Mouse (Mus musculus): Measurements from ENCODE around the gene Hapln2. TPM values are rescaled to one million over a fixed set of nuclear protein-coding genes. Genes with fewer than 3 reads are reported as not detected.

Gene Hapln2
- polyA plus RNA-seq, 1 experiment from 2014 or later, result 0.10 TPM

DNA sequence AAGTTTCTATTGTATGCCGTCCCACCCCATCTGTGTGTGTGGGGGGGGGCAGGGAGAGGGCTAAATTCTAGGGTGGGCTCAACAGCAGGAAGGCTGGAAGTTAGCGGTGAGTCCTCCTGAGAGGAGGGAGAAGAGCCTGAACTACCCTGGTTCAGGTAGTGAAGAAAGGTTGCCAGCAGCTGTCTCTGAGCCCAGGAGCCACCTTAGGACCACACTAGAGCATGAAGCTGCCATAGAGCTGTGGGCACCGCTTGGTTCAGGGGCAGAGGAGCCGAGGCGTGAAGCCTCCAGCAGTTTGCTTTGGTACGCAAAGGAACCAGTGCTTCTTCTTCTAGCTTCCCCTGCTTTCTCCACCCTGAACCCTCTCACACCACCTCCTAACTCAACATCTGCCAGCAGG lies 43.8 kb downstream of the Hapln2 start:
- Histone ChIP-seq H3K4me3 (ENCODE audit: low read length) (no peak overlapping the region; the same call in 1 of the 2 replicates), H3K9ac (ENCODE audit: low read length) (peak overlapping the region; percentile 34; the same call in 1 of the 2 replicates), H3K36me3 (ENCODE audit: control insufficient read depth, insufficient read depth, low read length) (no peaks in the 10 kb centered on the region), H3K27ac (ENCODE audit: low read length) (peak overlapping the region; percentile 98), H3K4me1 (replicated peaks; ENCODE audit: control insufficient read depth, insufficient read depth, low read length) (peaks cover 67% of the 10 kb centered on the region), H3K27me3 (ENCODE audit: control insufficient read depth, insufficient read depth, low read depth, low read length) (peaks cover under 1% of the 10 kb centered on the region), H3K4me2 (ENCODE audit: low read depth, low read length) (peak overlapping the region; percentile 50), H3K9me3 (ENCODE audit: control insufficient read depth, low read length) (no peaks in the 10 kb centered on the region)
- ATAC-seq (ENCODE audit: low read depth), result no peak
- WGBS, result 42% methylated on average over 6 of the region's 6 CpGs

DNA sequence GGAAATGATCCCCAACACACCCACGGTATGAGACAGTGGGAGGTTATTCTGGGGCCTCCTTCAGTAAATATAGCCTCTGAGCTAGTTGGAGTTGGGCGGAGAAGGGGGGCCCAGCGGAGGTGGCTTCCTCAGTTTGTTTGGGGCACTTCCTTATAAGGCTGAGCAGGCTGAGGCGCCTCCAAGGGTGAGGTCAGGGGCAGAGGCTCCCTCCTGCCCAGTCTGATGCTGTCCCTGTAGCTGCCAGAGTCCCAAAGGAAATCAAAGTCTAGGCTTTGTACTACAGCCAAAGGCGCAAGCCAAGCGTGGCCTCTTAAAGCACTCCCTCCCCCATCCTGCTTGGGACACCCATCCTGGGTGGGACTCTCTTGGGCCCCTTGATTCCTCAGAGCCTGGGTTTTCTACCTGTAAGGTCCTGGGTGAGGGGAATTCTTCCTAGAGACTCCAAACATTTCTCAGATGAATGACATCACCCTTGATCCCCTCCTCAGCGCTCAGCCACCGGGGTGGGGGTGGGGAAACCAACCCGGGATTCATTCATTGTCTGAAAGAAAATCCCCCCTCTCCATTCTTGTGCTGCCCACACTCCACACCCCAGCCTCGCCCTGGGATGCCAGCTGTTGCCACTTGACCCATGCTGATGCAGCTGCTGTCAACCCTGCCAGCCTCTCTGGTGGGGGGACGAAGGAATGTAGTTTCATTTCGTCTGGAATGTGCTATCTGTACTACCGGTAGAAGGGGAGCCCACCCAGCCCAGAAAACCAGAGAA lies 44.4 kb downstream of the Hapln2 start:
- 2% methylated on average over 13 of the region's 13 CpGs for WGBS
- ATAC-seq (ENCODE audit: low read depth), result peak; percentile 81

DNA sequence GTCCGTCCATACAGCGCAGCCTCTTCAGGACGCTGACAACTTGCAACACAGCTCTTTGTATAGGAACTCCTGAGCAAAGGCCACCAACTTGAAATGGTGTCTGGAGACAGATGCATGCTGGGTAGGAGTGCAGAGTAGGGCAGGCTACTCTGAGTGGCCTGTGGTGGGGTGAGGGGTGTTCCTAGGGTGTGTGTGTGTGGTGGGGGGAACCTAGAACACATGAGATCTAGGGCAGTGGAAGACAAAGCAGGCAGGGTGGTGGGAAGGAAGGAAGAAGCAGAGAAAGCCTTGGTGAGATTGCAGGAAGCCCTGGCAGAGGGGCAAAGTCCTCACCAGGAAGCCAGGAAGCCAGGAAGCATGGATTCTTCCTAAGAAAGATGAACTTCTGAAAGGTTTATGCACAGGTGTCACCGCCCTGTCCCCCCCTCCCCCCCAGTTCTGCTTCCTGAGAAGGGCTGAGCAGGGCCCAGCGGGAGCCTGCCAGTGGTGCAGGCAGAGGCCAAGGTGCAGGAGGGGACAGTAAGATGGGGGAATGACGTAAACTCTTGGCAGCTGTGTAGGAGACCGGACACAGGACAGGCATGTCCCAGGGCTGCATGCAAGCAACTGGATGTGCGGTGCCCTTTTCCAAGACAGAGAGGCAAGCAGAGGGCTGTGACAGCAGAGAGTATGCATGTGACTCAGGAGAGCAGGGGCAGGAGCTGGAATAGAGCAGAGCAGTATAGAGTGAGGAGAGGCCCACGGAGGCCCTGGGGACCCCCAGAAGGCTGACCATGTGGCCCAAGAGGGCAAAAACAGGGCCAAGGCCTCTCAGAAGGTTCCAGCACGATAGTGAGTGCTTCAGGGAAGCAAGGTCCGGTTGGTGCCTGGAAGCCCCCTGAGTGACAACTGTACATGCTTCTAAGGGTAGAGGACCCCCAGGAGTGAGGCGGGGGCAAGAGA lies 45.2 kb downstream of the Hapln2 start:
- Histone ChIP-seq H3K36me3 (ENCODE audit: control insufficient read depth, insufficient read depth, low read length) (no peaks in the 10 kb centered on the region), H3K27me3 (ENCODE audit: control insufficient read depth, insufficient read depth, low read depth, low read length) (no peaks in the 10 kb centered on the region), H3K4me2 (ENCODE audit: low read depth, low read length) (peak overlapping the region; percentile 50), H3K9ac (ENCODE audit: low read length) (peak overlapping the region; percentile 57), H3K9me3 (ENCODE audit: control insufficient read depth, low read length) (no peaks in the 10 kb centered on the region), H3K27ac (ENCODE audit: low read length) (peak overlapping the region; percentile 98), H3K4me1 (replicated peaks; ENCODE audit: control insufficient read depth, insufficient read depth, low read length) (peaks cover 56% of the 10 kb centered on the region), H3K4me3 (ENCODE audit: low read length) (peak overlapping the region; percentile 9)
- WGBS, result 28% methylated on average over 12 of the region's 12 CpGs
- peak; percentile 64 for ATAC-seq (ENCODE audit: low read depth)

More for the DNA sequence above, 44.4 kb downstream of the Hapln2 start:
- peak overlapping the region; percentile 57 for H3K9ac ChIP-seq (ENCODE audit: low read length)
- H3K27ac ChIP-seq (ENCODE audit: low read length), result peak overlapping the region; percentile 98
- no peaks in the 10 kb centered on the region for H3K9me3 ChIP-seq (ENCODE audit: control insufficient read depth, low read length)
- no peaks in the 10 kb centered on the region for H3K36me3 ChIP-seq (ENCODE audit: control insufficient read depth, insufficient read depth, low read length)
- H3K4me1 ChIP-seq (replicated peaks; ENCODE audit: control insufficient read depth, insufficient read depth, low read length), result peaks cover 64% of the 10 kb centered on the region
- peak overlapping the region; percentile 50 for H3K4me2 ChIP-seq (ENCODE audit: low read depth, low read length)
- H3K27me3 ChIP-seq (ENCODE audit: control insufficient read depth, insufficient read depth, low read depth, low read length), result no peaks in the 10 kb centered on the region
- peak overlapping the region; percentile 24 for H3K4me3 ChIP-seq (ENCODE audit: low read length)

DNA sequence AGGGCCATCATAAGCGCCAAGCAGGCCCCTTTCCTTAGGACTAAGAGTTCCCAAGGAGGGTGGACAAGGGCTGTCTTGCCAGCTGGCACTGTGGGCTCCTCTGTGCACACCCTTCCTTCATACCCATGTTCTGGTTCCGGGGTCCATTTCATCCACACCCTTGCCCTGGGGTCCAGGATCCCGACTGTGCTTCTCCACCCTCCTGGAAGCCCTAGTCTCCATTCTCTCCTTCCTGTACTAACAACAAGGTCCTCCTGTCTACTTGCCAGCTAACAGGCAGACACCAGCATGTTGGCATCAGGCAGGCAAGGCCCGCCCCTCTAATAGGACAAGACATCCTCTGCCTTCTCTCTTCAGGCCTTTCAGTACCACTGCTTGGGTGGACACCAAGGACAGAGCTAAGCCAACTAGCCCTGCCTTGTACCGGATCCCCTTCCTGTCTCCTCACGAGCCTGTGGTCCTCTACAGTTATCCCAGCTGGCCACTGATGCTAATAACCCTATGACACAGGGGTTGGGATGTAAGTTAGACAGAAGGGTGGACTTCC lies 46.1 kb downstream of the Hapln2 start:
- Histone ChIP-seq H3K4me3 (ENCODE audit: low read length) (no peak overlapping the region), H3K27ac (ENCODE audit: low read length) (peak overlapping the region; percentile 98), H3K36me3 (ENCODE audit: control insufficient read depth, insufficient read depth, low read length) (no peaks in the 10 kb centered on the region), H3K27me3 (ENCODE audit: control insufficient read depth, insufficient read depth, low read depth, low read length) (no peaks in the 10 kb centered on the region), H3K9me3 (ENCODE audit: control insufficient read depth, low read length) (no peaks in the 10 kb centered on the region), H3K4me2 (ENCODE audit: low read depth, low read length) (no peak overlapping the region), H3K9ac (ENCODE audit: low read length) (no peak overlapping the region), H3K4me1 (replicated peaks; ENCODE audit: control insufficient read depth, insufficient read depth, low read length) (peaks cover 48% of the 10 kb centered on the region)
- 80% methylated on average over 6 of the region's 6 CpGs for WGBS
- ATAC-seq (ENCODE audit: low read depth), result no peak

DNA sequence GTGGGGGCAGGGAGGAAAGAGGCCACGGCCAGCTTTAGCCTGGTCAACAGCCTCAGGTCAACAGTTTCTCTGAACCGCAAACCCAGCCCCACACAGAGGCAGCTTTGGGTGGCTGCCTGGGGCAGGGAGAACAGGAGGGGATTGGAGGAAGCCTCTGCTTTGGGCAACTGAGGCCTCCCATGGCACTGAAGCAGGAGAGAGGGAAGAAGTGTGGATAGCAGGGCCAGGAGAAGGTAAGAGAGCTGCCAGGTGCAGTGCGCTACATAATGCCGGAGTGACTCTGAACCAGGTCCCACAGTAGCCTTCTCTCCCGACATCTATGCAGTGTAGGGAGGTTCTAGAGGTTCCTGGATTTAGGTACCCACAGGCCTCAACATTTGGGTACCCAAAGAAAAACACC lies 46.7 kb downstream of the Hapln2 start:
- no peak for ATAC-seq (ENCODE audit: low read depth)
- no peak overlapping the region for H3K9ac ChIP-seq (ENCODE audit: low read length)
- no peak overlapping the region for H3K27ac ChIP-seq (ENCODE audit: low read length)
- no peaks in the 10 kb centered on the region for H3K9me3 ChIP-seq (ENCODE audit: control insufficient read depth, low read length)
- no peak overlapping the region for H3K4me2 ChIP-seq (ENCODE audit: low read depth, low read length)
- no peaks in the 10 kb centered on the region for H3K36me3 ChIP-seq (ENCODE audit: control insufficient read depth, insufficient read depth, low read length)
- no peak overlapping the region for H3K4me3 ChIP-seq (ENCODE audit: low read length)
- 71% methylated on average over 5 of the region's 5 CpGs for WGBS
- peaks cover 44% of the 10 kb centered on the region for H3K4me1 ChIP-seq (replicated peaks; ENCODE audit: control insufficient read depth, insufficient read depth, low read length)
- no peaks in the 10 kb centered on the region for H3K27me3 ChIP-seq (ENCODE audit: control insufficient read depth, insufficient read depth, low read depth, low read length)

DNA sequence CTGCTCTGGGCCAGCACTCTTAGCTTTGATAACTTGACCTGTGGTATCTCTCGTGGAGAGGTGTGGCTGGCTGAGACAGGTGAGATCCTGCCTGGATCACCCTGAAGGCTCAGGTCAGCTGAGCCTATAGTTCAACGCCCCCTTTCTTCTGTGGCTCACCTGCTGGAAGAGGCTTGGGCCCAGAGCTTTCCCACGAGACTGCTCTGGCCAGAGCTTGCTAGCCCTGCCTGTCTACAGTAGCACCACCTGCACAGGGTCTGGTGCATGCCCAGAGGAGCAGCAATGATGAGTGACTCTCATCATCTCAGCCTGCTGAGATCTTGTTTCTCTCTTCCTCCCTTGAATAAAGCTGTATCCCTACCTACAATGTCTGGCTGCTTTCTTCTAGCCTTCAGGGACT lies 47.3 kb downstream of the Hapln2 start:
- Histone ChIP-seq H3K4me1 (replicated peaks; ENCODE audit: control insufficient read depth, insufficient read depth, low read length) (peaks cover 37% of the 10 kb centered on the region), H3K9me3 (ENCODE audit: control insufficient read depth, low read length) (no peaks in the 10 kb centered on the region), H3K9ac (ENCODE audit: low read length) (no peak overlapping the region), H3K27me3 (ENCODE audit: control insufficient read depth, insufficient read depth, low read depth, low read length) (no peaks in the 10 kb centered on the region), H3K36me3 (ENCODE audit: control insufficient read depth, insufficient read depth, low read length) (no peaks in the 10 kb centered on the region), H3K4me3 (ENCODE audit: low read length) (no peak overlapping the region), H3K4me2 (ENCODE audit: low read depth, low read length) (no peak overlapping the region), H3K27ac (ENCODE audit: low read length) (no peak overlapping the region)
- no peak for ATAC-seq (ENCODE audit: low read depth)
- WGBS, result 47% methylated on average over 3 of the region's 3 CpGs

DNA sequence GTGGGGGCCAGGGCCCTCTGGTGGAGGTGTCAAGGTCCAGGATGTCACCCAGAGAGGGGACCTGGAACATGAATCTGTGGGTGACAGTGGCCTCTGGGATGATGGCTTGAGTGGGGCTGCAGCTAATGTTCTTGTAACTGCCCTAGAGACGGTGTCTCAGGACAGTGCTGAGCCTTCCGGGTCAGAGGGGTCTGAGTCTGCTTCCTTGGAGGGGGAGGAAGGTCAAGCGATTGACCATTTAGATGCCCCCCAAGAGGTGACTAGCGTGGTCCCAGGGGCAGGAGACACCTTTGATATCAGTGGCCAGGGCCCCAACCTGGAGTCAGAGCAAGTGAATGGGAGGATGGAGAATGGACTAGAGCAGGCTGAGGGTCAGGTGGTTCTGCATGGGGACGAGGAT lies 47.9 kb downstream of the Hapln2 start:
- Histone ChIP-seq H3K4me1 (replicated peaks; ENCODE audit: control insufficient read depth, insufficient read depth, low read length) (peaks cover 37% of the 10 kb centered on the region), H3K4me3 (ENCODE audit: low read length) (no peak overlapping the region), H3K9me3 (ENCODE audit: control insufficient read depth, low read length) (no peaks in the 10 kb centered on the region), H3K27me3 (ENCODE audit: control insufficient read depth, insufficient read depth, low read depth, low read length) (no peaks in the 10 kb centered on the region), H3K27ac (ENCODE audit: low read length) (no peak overlapping the region), H3K4me2 (ENCODE audit: low read depth, low read length) (no peak overlapping the region), H3K9ac (ENCODE audit: low read length) (no peak overlapping the region), H3K36me3 (ENCODE audit: control insufficient read depth, insufficient read depth, low read length) (no peaks in the 10 kb centered on the region)
- ATAC-seq (ENCODE audit: low read depth), result no peak
- 80% methylated on average over 5 of the region's 5 CpGs for WGBS

DNA sequence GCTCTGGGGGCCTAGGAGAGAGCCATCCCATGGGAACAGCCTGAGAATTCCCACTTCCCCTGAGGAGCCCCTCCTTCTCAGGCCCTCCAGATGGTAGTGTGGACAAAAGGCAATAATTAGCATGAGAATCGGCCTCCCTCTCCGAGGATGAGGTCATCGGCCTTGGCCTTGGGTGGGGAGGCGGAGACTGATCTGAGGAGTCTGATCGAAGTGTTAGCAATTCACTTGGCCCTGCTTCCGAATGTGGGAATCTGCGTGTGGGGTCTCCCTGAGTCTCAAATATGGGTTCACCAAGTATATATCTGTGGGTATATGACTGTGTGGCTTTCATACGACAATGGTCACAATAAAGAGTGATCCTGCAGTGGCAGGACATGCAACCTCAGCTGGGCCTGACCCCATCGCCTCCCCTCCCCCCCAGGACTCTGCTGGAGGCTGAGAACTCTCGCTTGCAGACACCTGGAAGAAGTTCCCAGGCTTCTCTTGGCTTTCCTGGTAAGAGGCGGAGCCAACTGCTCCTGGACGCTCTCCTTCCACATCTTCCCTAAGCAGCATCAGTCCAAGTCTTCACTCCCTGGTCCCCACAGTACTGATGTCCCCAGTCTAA lies 52.9 kb downstream of the Hapln2 start:
- Histone ChIP-seq H3K36me3 (ENCODE audit: control insufficient read depth, insufficient read depth, low read length) (no peaks in the 10 kb centered on the region), H3K9ac (ENCODE audit: low read length) (peak overlapping the region; percentile 49; the same call in 1 of the 2 replicates), H3K27ac (ENCODE audit: low read length) (0 out of 2 replicates have a peak overlapping the region, but pooled peaks have one; percentile 46), H3K9me3 (ENCODE audit: control insufficient read depth, low read length) (no peaks in the 10 kb centered on the region), H3K4me2 (ENCODE audit: low read depth, low read length) (peak overlapping the region; percentile 90), H3K4me1 (replicated peaks; ENCODE audit: control insufficient read depth, insufficient read depth, low read length) (peaks cover 41% of the 10 kb centered on the region), H3K4me3 (ENCODE audit: low read length) (peak overlapping the region; percentile 61), H3K27me3 (ENCODE audit: control insufficient read depth, insufficient read depth, low read depth, low read length) (no peaks in the 10 kb centered on the region; the same call in 1 of the 2 replicates)
- no peak; the same call in 1 of the 2 replicates for ATAC-seq (ENCODE audit: low read depth)
- WGBS, result 28% methylated on average over 12 of the region's 12 CpGs

Data from lung, embryonic 16.5 days (tissue).